ENCODE assay signal across 22 mouse cellular contexts in the genomic region with DNA sequence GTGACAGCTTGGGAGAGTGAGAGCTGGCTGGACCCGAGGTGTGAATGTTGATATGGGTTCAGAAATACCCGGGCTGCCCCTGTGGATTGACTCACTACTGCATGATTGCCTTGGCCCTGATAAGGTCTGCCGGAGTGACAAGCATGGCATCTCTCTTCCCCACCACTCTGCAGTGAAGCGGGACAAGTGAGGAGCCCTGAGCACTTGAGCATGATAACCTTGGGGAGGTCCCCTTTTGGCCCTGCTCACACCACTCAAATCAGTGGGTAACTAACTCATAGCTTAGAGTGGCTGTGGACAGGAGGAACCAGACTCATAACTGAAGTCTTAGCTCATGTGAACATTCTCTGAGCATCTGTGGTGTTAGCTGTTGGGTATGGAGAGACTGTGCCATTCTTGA.
A peak's percentile ranks its signal among the peaks of the same experiment; 100 is the strongest.
DNase-seq lines count a peak whose midpoint lies in the region; ATAC-seq and TF ChIP-seq lines count a peak whose summit lies in the region.
"Had no signal": no experiment of that assay in that cellular context is flagged by ENCODE, and none has a peak within 500 bp of the region (broad histone marks: within the 10 kb centered on the region; RNA-seq: fewer than 3 reads in every experiment).

No protein-coding gene starts in this region.

- H3K79me2 ChIP-seq in CH12.LX (replicated peaks; ENCODE audit: control insufficient read depth, extremely low read depth, insufficient read depth, poor library complexity, severe bottlenecking), result no peaks in the 10 kb centered on the region

- intact Hi-C loops in gastrocnemius, postnatal 14 days (cut with DNase I; ENCODE audit: low total_unique reads), result no loop called here

- H3K27me3 ChIP-seq in CH12.LX (replicated peaks), result no peaks in the 10 kb centered on the region
- H3K27me3 ChIP-seq in heart, embryonic 14.5 days (ENCODE audit: control insufficient read depth, insufficient read depth, low read length), result no peaks in the 10 kb centered on the region
- H3K27me3 ChIP-seq: embryonic facial prominence, embryonic 13.5 days; hindbrain, embryonic 13.5 days; liver, embryonic 12.5 days had no signal

- no peak for TF ChIP-seq RAD21 in CH12.LX (IDR thresholded peaks at IDR 0.05; ENCODE audit: low read depth, low read length)

- no peak overlapping the region for H3K4me3 ChIP-seq in CH12.LX (replicated peaks in 1 of 3; ENCODE audit: low read depth in 2 of 3, low read length in 2 of 3, poor library complexity in 1 of 3)
- no peak overlapping the region for H3K4me3 ChIP-seq in heart, embryonic 14.5 days (ENCODE audit: control insufficient read depth in 1 of 2, insufficient read depth in 1 of 2, low read depth in 1 of 2, low read length in 2 of 2)
- H3K4me3 ChIP-seq: embryonic facial prominence, embryonic 13.5 days; hindbrain, embryonic 13.5 days; liver, embryonic 12.5 days had no signal

- peaks cover 8 to 46% of the 10 kb centered on the region in 2 experiments for H3K4me1 ChIP-seq in CH12.LX (ENCODE audit: control insufficient read depth in 1 of 2, insufficient read depth in 2 of 2)
- H3K4me1 ChIP-seq in heart, embryonic 14.5 days (ENCODE audit: control insufficient read depth in 2 of 2, insufficient read depth in 2 of 2, low read length in 2 of 2), result peaks cover 37 to 67% of the 10 kb centered on the region in 2 experiments
- H3K4me1 ChIP-seq: liver, embryonic 12.5 days had no signal

- H3K36me3 ChIP-seq in CH12.LX (replicated peaks in 1 of 2; ENCODE audit: control insufficient read depth in 1 of 2, insufficient read depth in 1 of 2, low read length in 1 of 2), result peaks cover 0 to 7% of the 10 kb centered on the region in 2 experiments
- no peaks in the 10 kb centered on the region for H3K36me3 ChIP-seq in heart, embryonic 14.5 days (ENCODE audit: control insufficient read depth, insufficient read depth, low read length)
- H3K36me3 ChIP-seq: embryonic facial prominence, embryonic 13.5 days; G1E; hindbrain, embryonic 13.5 days; liver, embryonic 12.5 days had no signal

- TF ChIP-seq POLR2A in CH12.LX (IDR thresholded peaks at IDR 0.05; ENCODE audit: low read depth, low read length), result no peak

- in situ Hi-C loops in CH12.LX (cut with MboI; ENCODE audit: low pct_ligation_motif_present, low pct_unique_long_range_greater_than_20kb, low sequenced_read_pairs), result no loop called here

- dilution Hi-C loops in CH12.LX (cut with MboI; ENCODE audit: extremely low pct_ligation_motif_present, extremely low pct_unique_long_range_greater_than_20kb, low sequenced_read_pairs), result no loop called here

- WGBS in heart, embryonic 14.5 days, result 16% methylated on average over 4 of the region's 4 CpGs

- peak; percentile 38 for TF ChIP-seq EP300 in CH12.LX (IDR thresholded peaks at IDR 0.05; ENCODE audit: low read length)

- H3K9me3 ChIP-seq in CH12.LX (replicated peaks; ENCODE audit: low read length), result no peaks in the 10 kb centered on the region
- H3K9me3 ChIP-seq in heart, embryonic 14.5 days (ENCODE audit: control insufficient read depth, low read length), result no peaks in the 10 kb centered on the region
- H3K9me3 ChIP-seq: embryonic facial prominence, embryonic 13.5 days; hindbrain, embryonic 13.5 days; liver, embryonic 12.5 days had no signal

- no peak overlapping the region for H3K27ac ChIP-seq in CH12.LX (ENCODE audit: insufficient read depth, low read depth)
- H3K27ac ChIP-seq in heart, embryonic 14.5 days (replicated peaks in 1 of 2; ENCODE audit: control insufficient read depth in 1 of 2, insufficient read depth in 1 of 2, low read depth in 2 of 2, low read length in 2 of 2), result peak overlapping the region; percentile 79 to 85
- H3K27ac ChIP-seq: embryonic facial prominence, embryonic 13.5 days; hindbrain, embryonic 13.5 days; liver, embryonic 12.5 days had no signal

- DNase-seq in A20 (ENCODE audit: low read depth, low spot score) (peak; percentile 80), CH12.LX (ENCODE audit: extremely low read depth) (peak; percentile 76)
- DNase-seq in spleen, adult 12 weeks (ENCODE audit: low spot score), result no peak
- no peak for DNase-seq in gastrocnemius, postnatal 14 days
- DNase-seq: adrenal gland, postnatal 10 days; cerebellum, adult 9-11 months; kidney, adult 9 months; kidney, postnatal 36 days; lung, embryonic 14.5 days; lung, postnatal 4 days; right cerebral cortex, adult 18-20 months; thymus, postnatal 36 days had no signal

- TF ChIP-seq CTCF in CH12.LX (conservative IDR thresholded peaks at IDR 0.05 in 1 of 2, IDR thresholded peaks at IDR 0.05 in 1 of 2; ENCODE audit: low read depth in 2 of 2, low read length in 2 of 2), result no peak

- H3K4me2 ChIP-seq in CH12.LX (ENCODE audit: insufficient read depth, low read depth, poor library complexity, severe bottlenecking), result no peak overlapping the region
- peak overlapping the region; percentile 42 for H3K4me2 ChIP-seq in heart, embryonic 14.5 days (ENCODE audit: low read length)
- H3K4me2 ChIP-seq: embryonic facial prominence, embryonic 13.5 days; hindbrain, embryonic 13.5 days; liver, embryonic 12.5 days; lung, embryonic 14.5 days; midbrain, embryonic 11.5 days had no signal

- peak; percentile 88 for ATAC-seq in heart, embryonic 14.5 days (ENCODE audit: insufficient number of reproducible peaks, insufficient read depth, low FRiP score, low read depth)
- ATAC-seq in megakaryocyte-erythroid progenitor cell, adult 5-6 weeks (replicated peaks; ENCODE audit: low FRiP score, low TSS enrichment, poor library complexity, severe bottlenecking), result peak; percentile 69
- no peak for ATAC-seq in CD4-positive, CD25-positive, alpha-beta regulatory T cell, adult 4 months
- ATAC-seq: activated CD4-positive, CD25-positive, alpha-beta regulatory T cell, adult 4 months; forebrain, embryonic 14.5 days; liver, embryonic 12.5 days had no signal

- no peak overlapping the region for H3K9ac ChIP-seq in CH12.LX (ENCODE audit: insufficient read depth, low read depth)
- no peak overlapping the region for H3K9ac ChIP-seq in heart, embryonic 14.5 days (ENCODE audit: low read length)
- H3K9ac ChIP-seq: embryonic facial prominence, embryonic 13.5 days; hindbrain, embryonic 13.5 days; liver, embryonic 12.5 days; lung, embryonic 14.5 days had no signal

TF ChIP-seq in CH12.LX, 34 proteins besides CTCF, POLR2A, EP300 and RAD21:
- no peak for TF ChIP-seq CHD2 (IDR thresholded peaks at IDR 0.05; ENCODE audit: low read length)
- TF ChIP-seq BHLHE40 (IDR thresholded peaks at IDR 0.05; ENCODE audit: low read depth, low read length), result peak; percentile 71
- no peak for TF ChIP-seq ELF1 (IDR thresholded peaks at IDR 0.05; ENCODE audit: low read depth, low read length)
- no peak for TF ChIP-seq USF1 (IDR thresholded peaks at IDR 0.05; ENCODE audit: low read depth, low read length)
- TF ChIP-seq SIN3A (IDR thresholded peaks at IDR 0.05; ENCODE audit: low read length), result no peak
- peak; percentile 68 for TF ChIP-seq IRF4 (IDR thresholded peaks at IDR 0.05; ENCODE audit: low read depth, low read length)
- no peak for TF ChIP-seq ZC3H11A (IDR thresholded peaks at IDR 0.05; ENCODE audit: low read depth, low read length)
- no peak for TF ChIP-seq E2F4 (IDR thresholded peaks at IDR 0.05; ENCODE audit: insufficient replicate concordance, low read depth, low read length)
- TF ChIP-seq RCOR1 (conservative IDR thresholded peaks at IDR 0.05; ENCODE audit: low read depth, low read length), result no peak
- no peak for TF ChIP-seq NRF1 (IDR thresholded peaks at IDR 0.05; ENCODE audit: low read depth, low read length)
- no peak for TF ChIP-seq SMC3 (IDR thresholded peaks at IDR 0.05; ENCODE audit: low read depth, low read length)
- TF ChIP-seq ZKSCAN1 (IDR thresholded peaks at IDR 0.05; ENCODE audit: borderline replicate concordance, low read depth, low read length), result no peak
- no peak for TF ChIP-seq POLR2AphosphoS2 (IDR thresholded peaks at IDR 0.05; ENCODE audit: low read depth, low read length)
- no peak for TF ChIP-seq CHD1 (IDR thresholded peaks at IDR 0.05; ENCODE audit: low read depth, low read length)
- no peak for TF ChIP-seq MAFK (IDR thresholded peaks at IDR 0.05; ENCODE audit: insufficient replicate concordance, low read length)
- no peak for TF ChIP-seq UBTF (IDR thresholded peaks at IDR 0.05; ENCODE audit: low read depth, low read length)
- no peak for TF ChIP-seq GABPA (IDR thresholded peaks at IDR 0.05; ENCODE audit: insufficient replicate concordance, low read depth, low read length)
- no peak for TF ChIP-seq NELFE (IDR thresholded peaks at IDR 0.05; ENCODE audit: low read depth, low read length)
- TF ChIP-seq JUN (IDR thresholded peaks at IDR 0.05; ENCODE audit: insufficient read depth, low read depth, low read length), result no peak
- TF ChIP-seq PAX5 (IDR thresholded peaks at IDR 0.05; ENCODE audit: low read length), result no peak
- 0 out of 2 replicates have a peak, but pooled peaks have one; percentile 39 for TF ChIP-seq MEF2A (IDR thresholded peaks at IDR 0.05; ENCODE audit: borderline replicate concordance, low read depth, low read length)
- peak; percentile 74 for TF ChIP-seq ETS1 (conservative IDR thresholded peaks at IDR 0.05; ENCODE audit: low read depth, low read length)
- TF ChIP-seq TCF12 (IDR thresholded peaks at IDR 0.05; ENCODE audit: low read depth, low read length), result no peak
- TF ChIP-seq KAT2A (IDR thresholded peaks at IDR 0.05; ENCODE audit: insufficient replicate concordance, low read length), result no peak
- no peak for TF ChIP-seq ZMIZ1 (IDR thresholded peaks at IDR 0.05; ENCODE audit: low read depth, low read length)
- TF ChIP-seq MAX (IDR thresholded peaks at IDR 0.05; ENCODE audit: low read length), result no peak
- TF ChIP-seq JUND (conservative IDR thresholded peaks at IDR 0.05; ENCODE audit: low read depth, low read length), result no peak
- no peak for TF ChIP-seq TBP (conservative IDR thresholded peaks at IDR 0.05; ENCODE audit: low read depth, low read length)
- no peak for TF ChIP-seq ZNF384 (IDR thresholded peaks at IDR 0.05; ENCODE audit: low read depth, low read length)
- TF ChIP-seq MYC (IDR thresholded peaks at IDR 0.05; ENCODE audit: low read depth, low read length), result no peak
- no peak for TF ChIP-seq MXI1 (IDR thresholded peaks at IDR 0.05; ENCODE audit: low read depth, low read length)
- TF ChIP-seq HCFC1 (IDR thresholded peaks at IDR 0.05; ENCODE audit: low read depth, low read length), result no peak
- TF ChIP-seq USF2 (conservative IDR thresholded peaks at IDR 0.05; ENCODE audit: low read depth, low read length), result no peak
- TF ChIP-seq MAZ (IDR thresholded peaks at IDR 0.05; ENCODE audit: low read depth, low read length), result no peak
TF ChIP-seq in CH12.LX: peak in this region for 4.

Comparison
In these comparisons a context has a peak if more than half of its experiments do, and no peak if none do; other contexts are left out.
1. DNase-seq: peak in A20 (single experiment) and CH12.LX (single experiment); none in spleen, adult 12 weeks (single experiment) and gastrocnemius, postnatal 14 days (single experiment).